Mouse (Mus musculus): ENCODE measurements at regions not wholly inside any gene's neighbourhood (a gene's known extent, or its start where the extent isn't known, plus 50 kb on each side); places are given as distances from the start of the nearest gene placed in this dataset.

GRCm38 (mm10) chr2:133383135-133383920 lies 168.6 kb upstream of the Bmp2 start:
- WGBS, result 85% methylated on average over 3 of the region's 3 CpGs
- Histone ChIP-seq H3K4me3 (replicated peaks; ENCODE audit: extremely low read depth, low read depth, low read length) (no peak overlapping the region), H3K4me1 (ENCODE audit: control insufficient read depth, insufficient read depth, low read length) (no peaks in the 10 kb centered on the region)
- no peak for DNase-seq
- no peak for TF ChIP-seq CTCF (IDR thresholded peaks at IDR 0.05; ENCODE audit: insufficient read depth, low read length)
- TF ChIP-seq POLR2A (IDR thresholded peaks at IDR 0.05; ENCODE audit: borderline replicate concordance, extremely low read depth, low read depth, low read length), result no peak

- no peaks in the 10 kb centered on the region for H3K4me1 ChIP-seq (ENCODE audit: control insufficient read depth, insufficient read depth, low read length)
- H3K4me3 ChIP-seq (replicated peaks; ENCODE audit: extremely low read depth, low read depth, low read length), result no peak overlapping the region
- DNase-seq, result no peak
- TF ChIP-seq POLR2A (IDR thresholded peaks at IDR 0.05; ENCODE audit: borderline replicate concordance, extremely low read depth, low read depth, low read length) (no peak), CTCF (IDR thresholded peaks at IDR 0.05; ENCODE audit: insufficient read depth, low read length) (no peak)
- 71% methylated on average over 2 of the region's 2 CpGs for WGBS
These were observed 166.7 kb upstream of the Bmp2 start for GRCm38 (mm10) chr2:133385297-133385696.

GRCm38 (mm10) chr2:133387349-133387748 lies 164.6 kb upstream of the Bmp2 start:
- TF ChIP-seq CTCF (IDR thresholded peaks at IDR 0.05; ENCODE audit: insufficient read depth, low read length), result no peak
- peaks cover 3% of the 10 kb centered on the region; the same call in 1 of the 2 replicates for H3K4me1 ChIP-seq (ENCODE audit: control insufficient read depth, insufficient read depth, low read length)
- no peak overlapping the region for H3K4me3 ChIP-seq (replicated peaks; ENCODE audit: extremely low read depth, low read depth, low read length)
- DNase-seq, result no peak
- 69% methylated on average over 3 of the region's 3 CpGs for WGBS

GRCm38 (mm10) chr2:133392298-133392697 lies 159.7 kb upstream of the Bmp2 start:
- 46% methylated on average over 9 of the region's 9 CpGs for WGBS
- Histone ChIP-seq H3K4me3 (replicated peaks; ENCODE audit: extremely low read depth, low read depth, low read length) (no peak overlapping the region), H3K4me1 (ENCODE audit: control insufficient read depth, insufficient read depth, low read length) (peaks cover 4% of the 10 kb centered on the region; the same call in 1 of the 2 replicates)
- DNase-seq, result no peak
- TF ChIP-seq CTCF (IDR thresholded peaks at IDR 0.05; ENCODE audit: insufficient read depth, low read length) (no peak), POLR2A (IDR thresholded peaks at IDR 0.05; ENCODE audit: borderline replicate concordance, extremely low read depth, low read depth, low read length) (no peak)

GRCm38 (mm10) chr2:133397566-133397965 lies 154.4 kb upstream of the Bmp2 start:
- TF ChIP-seq CTCF (IDR thresholded peaks at IDR 0.05; ENCODE audit: insufficient read depth, low read length), result no peak
- TF ChIP-seq POLR2A (IDR thresholded peaks at IDR 0.05; ENCODE audit: borderline replicate concordance, extremely low read depth, low read depth, low read length), result no peak
- H3K4me1 ChIP-seq (ENCODE audit: control insufficient read depth, insufficient read depth, low read length), result 0 out of 2 replicates have a peak, but pooled peaks cover 4% of the 10 kb centered on the region
- H3K4me3 ChIP-seq (replicated peaks; ENCODE audit: extremely low read depth, low read depth, low read length), result no peak overlapping the region
- 12% methylated on average over 2 of the region's 2 CpGs for WGBS
- no peak for DNase-seq

GRCm38 (mm10) chr2:133399059-133399690 lies 152.8 kb upstream of the Bmp2 start:
- TF ChIP-seq POLR2A (IDR thresholded peaks at IDR 0.05; ENCODE audit: borderline replicate concordance, extremely low read depth, low read depth, low read length), result no peak
- TF ChIP-seq CTCF (IDR thresholded peaks at IDR 0.05; ENCODE audit: insufficient read depth, low read length), result no peak
- 0 out of 2 replicates have a peak, but pooled peaks cover 4% of the 10 kb centered on the region for H3K4me1 ChIP-seq (ENCODE audit: control insufficient read depth, insufficient read depth, low read length)
- no peak for DNase-seq
- H3K4me3 ChIP-seq (replicated peaks; ENCODE audit: extremely low read depth, low read depth, low read length), result no peak overlapping the region
- 77% methylated on average over 5 of the region's 5 CpGs for whole genome bisulfite sequencing

- Histone ChIP-seq H3K4me1 (ENCODE audit: control insufficient read depth, insufficient read depth, low read length) (0 out of 2 replicates have a peak, but pooled peaks cover 4% of the 10 kb centered on the region), H3K4me3 (replicated peaks; ENCODE audit: extremely low read depth, low read depth, low read length) (no peak overlapping the region)
- TF ChIP-seq POLR2A (IDR thresholded peaks at IDR 0.05; ENCODE audit: borderline replicate concordance, extremely low read depth, low read depth, low read length) (no peak), CTCF (IDR thresholded peaks at IDR 0.05; ENCODE audit: insufficient read depth, low read length) (no peak)
- no peak for DNase-seq
- 67% methylated on average over 3 of the region's 3 CpGs for WGBS
These were observed 151.0 kb upstream of the Bmp2 start for GRCm38 (mm10) chr2:133400963-133401362.

- no peak overlapping the region for H3K4me3 ChIP-seq (replicated peaks; ENCODE audit: extremely low read depth, low read depth, low read length)
- WGBS, result 68% methylated on average over 8 of the region's 8 CpGs
- DNase-seq, result no peak
- TF ChIP-seq CTCF (IDR thresholded peaks at IDR 0.05; ENCODE audit: insufficient read depth, low read length), result no peak
- no peak for TF ChIP-seq POLR2A (IDR thresholded peaks at IDR 0.05; ENCODE audit: borderline replicate concordance, extremely low read depth, low read depth, low read length)
- no peaks in the 10 kb centered on the region for H3K4me1 ChIP-seq (ENCODE audit: control insufficient read depth, insufficient read depth, low read length)
These were observed 134.9 kb upstream of the Bmp2 start for GRCm38 (mm10) chr2:133416990-133417581.

- TF ChIP-seq POLR2A (IDR thresholded peaks at IDR 0.05; ENCODE audit: borderline replicate concordance, extremely low read depth, low read depth, low read length), result no peak
- TF ChIP-seq CTCF (IDR thresholded peaks at IDR 0.05; ENCODE audit: insufficient read depth, low read length), result no peak
These were observed 132.2 kb upstream of the Bmp2 start for GRCm38 (mm10) chr2:133419686-133420303.

More at GRCm38 (mm10) chr2:133419686-133420303, 132.2 kb upstream of the Bmp2 start:
- 66% methylated on average over 6 of the region's 6 CpGs for WGBS
- Histone ChIP-seq H3K4me1 (ENCODE audit: control insufficient read depth, insufficient read depth, low read length) (no peaks in the 10 kb centered on the region), H3K4me3 (replicated peaks; ENCODE audit: extremely low read depth, low read depth, low read length) (no peak overlapping the region)
- DNase-seq, result no peak
